Mouse (Mus musculus) thymus, adult 2 months (tissue): Measurements from ENCODE around the gene Adat2.

Experiments
- CTCF ChIP-seq: fragments of 200-500 bp; IDR thresholded peaks from 2 replicates; pipeline ENCODE4 v1.5.1; 2012; ENCODE audit warnings: mild to moderate bottlenecking, control low read depth, low read length, moderate library complexity, borderline replicate concordance; ENCODE audit not compliant: control insufficient read depth, poor library complexity, insufficient read depth; ENCODE audit errors: extremely low read depth
- POLR2A ChIP-seq: fragments of 200-500 bp; IDR thresholded peaks from 2 replicates; pipeline ENCODE4 v1.6.1; 2012; ENCODE audit warnings: mild to moderate bottlenecking, low read length, control low read depth, moderate library complexity; ENCODE audit not compliant: control insufficient read depth, poor library complexity, insufficient read depth; ENCODE audit errors: extremely low read depth

GRCm38 (mm10) chr10:13539769-13540333 lies 12.8 kb upstream of the Adat2 start:
- TF ChIP-seq POLR2A (no peak), CTCF (no peak)
